Mouse (Mus musculus) layer of hippocampus, adult 9-10 months (tissue): ENCODE measurements around the gene Cops8.

Experiments used
- DNase-seq: peaks from one replicate; pipeline ENCODE4 v3.0.0; 2022; ENCODE audit warnings: low spot score

Gene Cops8

GRCm38 (mm10) chr1:90651781-90652180, 49.0 kb downstream of the Cops8 start:
- DNase-seq, result no peak

- DNase-seq, result no peak
These were observed 49.8 kb downstream of the Cops8 start for GRCm38 (mm10) chr1:90652553-90652952.

- no peak for DNase-seq
These were observed 53.9 kb downstream of the Cops8 start for GRCm38 (mm10) chr1:90656492-90657245.

GRCm38 (mm10) chr1:90657292-90658050, 54.7 kb downstream of the Cops8 start:
- DNase-seq, result peak; percentile 26

GRCm38 (mm10) chr1:90658581-90658980, 55.8 kb downstream of the Cops8 start:
- no peak for DNase-seq

- DNase-seq, result no peak
These were observed 57.4 kb downstream of the Cops8 start for GRCm38 (mm10) chr1:90660150-90660549.

GRCm38 (mm10) chr1:90662491-90662890, 59.7 kb downstream of the Cops8 start:
- DNase-seq, result no peak
